Mouse (Mus musculus): ENCODE data around the gene Paxx.

DNA sequence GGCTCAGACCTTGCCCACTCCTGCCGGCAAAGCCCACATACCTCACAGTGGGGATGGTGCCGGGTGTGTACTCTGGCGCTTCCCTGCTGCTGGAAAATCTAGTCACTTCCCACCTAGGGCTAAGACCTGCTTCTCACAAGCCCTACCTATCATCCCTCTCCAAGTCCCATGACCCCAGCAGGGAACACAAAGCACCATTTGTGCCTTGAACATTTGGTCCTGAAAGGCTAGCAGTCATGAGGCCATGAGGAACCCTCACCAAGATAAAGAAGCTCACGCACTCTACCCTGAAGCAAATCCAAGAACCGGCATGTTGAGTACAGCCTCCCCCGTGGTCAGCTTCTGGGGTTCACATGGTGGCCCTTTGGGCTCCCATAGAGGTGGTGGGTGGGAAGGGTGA, 9.1 kb upstream of the Paxx start, which contains the start of gene Ptgds:
- no peak for TF ChIP-seq POLR2A (IDR thresholded peaks at IDR 0.05; ENCODE audit: low read depth, low read length)
- no peak for TF ChIP-seq CTCF (conservative IDR thresholded peaks at IDR 0.05; ENCODE audit: insufficient read depth, insufficient read length, low read depth, low read length)
